Mouse (Mus musculus): Measurements from ENCODE around the gene Eefsec.

Gene Eefsec

GRCm38 (mm10) chr6:88340761-88341160 is 105.6 kb downstream of the Eefsec start:
- no peak for DNase-seq

GRCm38 (mm10) chr6:88329336-88329735 is 117.0 kb downstream of the Eefsec start:
- no peak for DNase-seq

DNA sequence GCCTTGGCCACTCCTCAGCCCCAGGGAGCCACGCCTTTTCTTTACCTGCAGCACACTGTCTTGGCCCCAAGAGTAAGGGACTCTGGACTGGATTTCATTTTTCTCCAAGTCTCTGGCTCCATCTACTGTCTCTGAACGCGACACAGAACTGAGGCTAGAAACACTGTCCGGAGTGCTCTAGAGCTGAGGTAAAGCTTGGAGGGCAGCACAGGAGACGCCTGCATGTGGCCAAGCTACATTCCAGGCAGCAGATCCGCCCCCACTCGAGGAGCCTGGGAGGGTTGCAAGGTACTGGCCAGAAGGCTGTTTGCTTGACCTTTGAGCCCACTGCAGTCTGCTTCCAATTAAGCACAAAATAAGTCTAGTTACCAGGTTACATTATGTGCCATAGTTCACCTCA is 124.5 kb downstream of the Eefsec start:
- no peak for DNase-seq

DNA sequence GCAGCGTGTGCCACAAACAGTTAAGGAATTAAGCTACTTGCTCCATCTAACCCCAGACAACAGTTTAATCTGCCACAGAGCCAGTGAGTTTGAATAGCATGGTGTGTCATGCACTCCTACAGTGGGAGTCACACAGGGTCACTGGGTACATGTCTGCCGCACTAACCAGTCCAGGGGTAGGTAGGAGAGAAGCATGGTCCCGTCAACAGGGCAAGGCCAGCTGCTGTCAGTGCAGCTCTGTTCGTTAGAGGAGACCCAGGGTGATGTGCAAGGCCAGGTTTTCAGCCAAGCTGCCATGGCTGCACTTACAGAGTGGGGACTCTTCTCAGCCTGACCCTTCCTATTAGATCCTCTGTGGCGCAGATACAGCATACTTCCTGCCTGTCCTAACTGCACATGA is 125.1 kb downstream of the Eefsec start:
- no peak for DNase-seq

DNA sequence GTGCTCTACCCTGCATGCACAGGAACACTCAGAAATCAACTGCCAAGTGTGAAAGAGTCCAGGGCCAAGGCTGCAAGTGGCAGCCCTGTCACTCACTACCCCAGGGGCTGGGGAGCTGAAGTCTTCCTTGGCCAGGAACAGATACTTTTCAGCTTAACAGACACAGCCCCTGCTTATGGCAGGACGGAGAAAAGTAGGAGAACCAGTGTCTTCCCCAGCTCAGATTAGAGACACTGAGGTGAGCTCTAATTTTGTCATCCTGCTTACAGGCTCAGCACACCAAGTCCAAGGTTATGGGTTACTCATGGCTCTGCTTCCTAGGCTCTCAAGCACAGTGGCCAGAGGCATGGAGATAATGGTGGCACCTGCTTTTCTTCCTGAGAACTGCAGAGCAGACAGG is 126.6 kb downstream of the Eefsec start:
- no peak for DNase-seq

- DNase-seq = no peak
Observed at GRCm38 (mm10) chr6:88315295-88315694, 131.0 kb downstream of the Eefsec start.

DNA sequence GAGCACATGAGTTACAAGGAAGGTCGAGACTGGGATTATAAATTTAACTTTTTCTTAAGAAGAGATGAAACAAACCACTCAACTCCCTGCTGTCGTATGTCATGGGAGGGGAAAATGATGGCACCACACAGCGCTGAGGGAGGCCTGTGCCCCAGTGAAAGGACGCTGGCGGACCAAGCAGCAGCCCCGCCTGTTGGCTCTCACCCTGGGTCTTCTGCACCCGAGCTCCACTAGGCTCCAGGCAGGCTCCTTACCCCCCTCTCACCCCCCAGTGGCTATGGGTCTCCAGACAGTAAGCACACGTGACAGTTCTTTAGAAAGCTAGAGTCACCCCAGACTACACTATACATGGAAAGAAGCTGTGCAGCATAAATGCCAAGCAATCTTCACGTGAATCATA is 132.4 kb downstream of the Eefsec start:
- DNase-seq = no peak

DNA sequence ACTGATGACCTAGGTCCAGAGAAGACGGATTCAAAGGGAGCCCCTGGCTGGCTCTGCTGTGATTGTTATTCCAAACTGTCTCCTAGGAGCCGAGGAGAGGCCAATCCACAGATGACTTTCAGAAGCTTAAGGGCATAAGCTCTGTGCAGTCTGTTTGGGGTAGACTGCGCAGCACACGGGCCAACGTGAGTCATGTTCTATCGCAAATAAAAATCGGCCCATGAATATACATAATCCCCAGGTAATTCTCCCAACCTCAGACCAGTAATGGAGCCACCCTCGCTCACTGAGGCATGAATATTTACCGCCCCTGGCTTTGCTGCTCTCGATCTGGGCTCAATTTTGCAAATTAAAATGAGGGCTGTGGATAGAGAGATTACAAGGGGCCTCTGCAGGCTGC is 134.7 kb downstream of the Eefsec start:
- DNase-seq = no peak

DNA sequence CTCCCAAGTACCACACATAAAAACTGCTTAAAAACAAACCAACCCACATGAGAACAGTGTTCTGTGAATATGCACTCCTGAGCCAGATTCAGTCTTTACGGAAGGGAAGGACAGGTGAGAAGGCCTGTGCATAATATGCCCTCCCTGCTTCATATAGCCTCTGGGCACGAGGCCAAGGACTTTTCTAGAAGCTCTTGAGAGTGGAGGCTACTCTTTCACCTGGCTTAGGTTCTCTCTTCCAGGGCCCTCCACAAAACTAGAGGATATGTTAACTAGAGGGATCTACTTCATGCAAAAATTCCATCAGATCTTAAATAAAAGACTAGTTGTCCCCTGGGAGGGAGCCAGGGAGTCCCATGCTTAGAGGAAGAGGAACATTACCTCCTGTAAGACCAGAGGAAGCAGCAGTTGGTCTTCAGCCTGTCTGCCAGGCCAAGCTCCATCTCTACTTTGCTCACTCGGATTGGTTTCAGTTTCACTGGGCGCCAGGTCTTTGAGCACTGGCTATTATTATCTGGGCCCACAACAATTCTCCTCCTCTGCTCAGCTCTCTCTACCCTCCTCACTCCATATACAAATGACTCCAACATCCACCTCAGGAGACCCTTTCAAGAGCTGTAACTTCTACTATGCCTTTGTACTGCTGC is 140.1 kb downstream of the Eefsec start:
- DNase-seq = no peak

DNA sequence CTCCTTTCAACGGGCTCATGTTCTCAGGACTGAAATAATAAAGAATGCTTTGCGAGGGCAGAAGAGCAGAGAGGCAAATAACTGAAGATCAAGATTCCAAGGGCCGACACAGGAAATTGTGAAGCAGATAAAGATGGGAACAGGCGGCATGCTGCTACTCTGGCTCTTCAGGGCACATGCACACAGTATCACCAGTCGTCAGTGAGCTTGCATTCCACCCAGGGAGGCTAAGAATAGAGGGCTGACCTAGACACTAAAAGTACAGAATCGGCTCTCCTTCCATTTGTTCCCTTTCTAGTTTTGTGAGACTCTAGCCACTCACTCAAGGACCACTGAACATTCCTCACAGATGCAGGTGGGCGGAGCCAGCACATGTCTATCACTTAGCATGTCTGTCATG is 145.1 kb downstream of the Eefsec start:
- no peak for DNase-seq

GRCm38 (mm10) chr6:88299491-88299890 is 146.8 kb downstream of the Eefsec start:
- no peak for DNase-seq

DNA sequence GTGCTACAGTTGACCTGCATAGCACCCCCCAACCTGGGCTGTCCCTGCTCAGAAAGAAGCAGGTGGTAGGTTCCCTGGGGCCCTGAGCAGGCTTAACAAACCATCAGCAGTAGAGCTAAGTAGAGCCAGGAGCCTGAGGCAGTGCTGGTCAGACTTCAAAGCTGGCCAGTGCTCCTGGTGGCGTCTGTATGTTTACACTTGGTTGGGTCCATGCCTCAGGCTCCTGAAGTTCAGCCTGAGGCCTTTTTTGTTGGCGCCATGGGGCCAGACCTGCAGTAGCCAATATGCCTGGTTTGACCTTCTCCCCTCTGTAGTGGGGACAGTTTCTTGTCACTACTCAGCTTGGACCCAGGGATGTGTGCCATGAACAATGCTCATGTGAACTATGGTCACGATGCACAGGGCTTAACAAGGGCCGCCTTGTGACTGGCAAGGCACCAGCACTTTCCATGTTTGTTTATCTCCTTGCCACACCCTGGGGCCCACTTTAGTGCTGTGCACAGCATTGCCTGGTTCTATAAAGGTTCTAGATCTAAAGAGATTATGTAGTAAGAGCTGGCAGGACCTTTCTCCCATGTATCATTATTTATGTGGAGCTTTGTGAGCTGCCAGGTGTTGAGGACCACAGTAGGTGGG is 153.9 kb downstream of the Eefsec start:
- no peak for DNase-seq

GRCm38 (mm10) chr6:88290129-88290766 is 156.1 kb downstream of the Eefsec start:
- peak; percentile 35 for DNase-seq

- DNase-seq = no peak
Observed at GRCm38 (mm10) chr6:88278141-88278540, 168.2 kb downstream of the Eefsec start.

- no peak for DNase-seq
Observed at GRCm38 (mm10) chr6:88277242-88277641, 169.1 kb downstream of the Eefsec start.

DNA sequence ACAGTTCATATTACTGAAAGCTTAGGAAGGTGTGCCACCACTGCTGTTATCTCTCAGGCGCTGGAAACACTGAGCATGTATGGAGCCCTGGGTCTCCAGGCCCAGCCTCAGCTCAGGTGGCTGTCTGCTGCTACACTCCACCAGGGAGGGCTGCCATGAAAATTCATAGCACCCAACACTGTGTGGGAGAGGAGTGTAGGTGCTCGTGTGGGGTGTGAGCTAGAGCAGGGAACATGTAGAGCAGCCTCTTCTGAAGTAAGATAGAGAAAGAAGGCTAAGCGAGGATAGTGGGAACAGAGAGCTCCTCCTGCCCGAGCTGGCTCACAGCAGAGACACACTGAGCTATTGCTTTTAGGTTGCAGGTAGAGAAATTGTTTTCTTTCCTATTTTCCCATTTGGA is 170.1 kb downstream of the Eefsec start:
- DNase-seq = no peak

GRCm38 (mm10) chr6:88274623-88275022 is 171.7 kb downstream of the Eefsec start:
- no peak for DNase-seq

DNA sequence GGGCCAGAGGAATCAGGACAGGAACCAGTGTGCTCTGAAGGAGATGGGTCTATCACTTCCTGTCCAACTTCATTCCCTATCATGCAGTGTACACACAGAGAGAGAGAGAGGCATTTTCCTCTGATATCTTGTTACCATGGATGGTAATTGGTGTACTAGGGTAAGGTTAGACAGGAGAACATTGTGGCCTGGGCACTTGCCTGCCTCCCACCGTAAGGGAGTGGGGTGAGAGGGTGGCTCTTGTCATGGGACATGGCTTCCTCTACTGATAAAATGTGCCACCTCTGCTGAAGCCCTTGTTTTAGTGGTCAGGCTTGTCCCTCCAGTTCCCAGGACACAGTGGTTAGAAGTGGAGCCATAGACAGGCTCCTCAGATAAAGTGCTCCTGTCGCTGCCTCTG is 178.4 kb downstream of the Eefsec start:
- DNase-seq = no peak

DNA sequence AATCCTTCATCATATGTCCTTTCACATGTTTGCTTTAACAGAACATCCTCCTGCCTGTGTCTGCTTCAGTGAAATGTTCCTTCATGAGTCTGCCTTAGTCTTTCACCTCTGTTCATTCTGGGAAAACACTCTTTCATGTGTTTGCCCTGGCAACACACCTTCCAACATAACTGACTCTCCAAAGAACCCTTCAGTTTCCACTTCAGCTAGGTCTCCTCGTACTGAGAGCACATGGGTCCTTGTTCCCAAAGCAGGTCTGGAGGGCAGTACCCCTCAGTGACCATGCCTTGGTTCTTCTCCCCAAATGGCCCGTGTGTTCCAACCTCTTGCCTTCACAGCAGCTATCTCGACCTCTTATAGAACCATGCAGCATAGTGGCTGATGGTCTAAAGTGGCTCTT is 179.3 kb downstream of the Eefsec start:
- DNase-seq = no peak

DNA sequence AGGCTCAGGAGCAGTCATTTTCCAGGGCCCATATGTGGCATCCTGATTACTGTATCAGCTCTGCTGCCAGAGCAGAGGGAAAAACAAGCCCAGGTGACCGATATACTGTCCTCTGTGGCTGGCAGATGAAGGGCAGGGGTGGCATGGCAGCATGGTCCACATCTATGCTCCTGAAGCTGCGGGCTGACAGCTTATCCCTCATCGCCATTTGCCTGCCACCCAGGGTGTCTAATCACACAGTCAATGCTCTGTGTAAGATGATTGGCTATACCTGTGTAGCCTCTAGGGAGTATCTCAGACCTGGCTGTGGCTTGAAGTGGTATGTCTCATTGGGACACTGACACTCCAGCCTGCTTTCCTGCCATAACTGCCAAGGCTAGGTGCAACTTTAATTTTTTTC is 180.3 kb downstream of the Eefsec start:
- no peak for DNase-seq

DNA sequence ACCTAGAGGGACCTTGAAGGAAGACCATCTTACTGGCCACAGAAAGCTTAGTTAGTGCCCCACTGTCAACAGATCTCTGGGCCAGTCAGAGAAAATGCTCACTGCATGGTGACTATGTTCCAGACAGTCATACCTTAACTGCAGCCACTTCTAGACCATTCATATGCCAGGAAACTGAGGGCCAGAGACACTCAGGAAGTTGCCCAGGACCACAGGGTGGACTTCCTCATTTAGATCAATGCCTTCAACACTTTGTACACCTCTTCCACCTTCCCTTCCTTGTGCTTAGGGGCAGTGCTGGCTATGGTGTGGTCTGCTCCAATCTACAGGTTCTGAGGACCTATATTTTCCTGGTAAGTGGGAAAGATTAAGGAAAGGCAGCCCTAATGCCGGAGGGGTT is 181.0 kb downstream of the Eefsec start:
- DNase-seq = no peak

- DNase-seq = peak; percentile 23
Observed at GRCm38 (mm10) chr6:88262160-88262559, 184.2 kb downstream of the Eefsec start.

DNA sequence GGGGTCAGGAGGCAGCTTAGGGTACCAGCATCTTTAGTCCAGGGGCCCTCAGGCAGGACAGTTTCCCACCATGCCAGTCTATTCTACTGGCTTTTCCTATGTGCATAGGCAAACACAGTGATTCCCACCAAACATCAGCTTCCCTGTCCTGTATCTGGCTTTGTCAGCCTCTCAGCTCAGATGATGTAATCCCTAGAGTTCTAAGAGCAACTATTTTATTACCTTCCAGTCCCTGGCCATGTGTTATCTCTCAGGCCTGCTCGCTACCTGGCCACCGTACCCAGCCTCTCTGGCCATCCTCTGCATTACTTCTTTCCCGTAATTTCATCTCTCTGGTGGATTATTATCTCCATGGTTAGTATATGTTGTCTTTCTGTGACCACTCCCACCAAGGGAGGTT is 185.7 kb downstream of the Eefsec start:
- no peak for DNase-seq

- DNase-seq = no peak
Observed at GRCm38 (mm10) chr6:88259621-88260020, 186.7 kb downstream of the Eefsec start.

- no peak for DNase-seq
Observed at GRCm38 (mm10) chr6:88255435-88255834, 190.9 kb downstream of the Eefsec start.

Measured in right cerebral cortex, postnatal 4 days (tissue).